Mouse (Mus musculus): ENCODE measurements at regions not wholly inside any gene's neighbourhood (a gene's known extent, or its start where the extent isn't known, plus 50 kb on each side); places are given as distances from the start of the nearest gene placed in this dataset.

GRCm38 (mm10) chr9:67620945-67621344, 61.4 kb upstream of the Tln2 start:
- 37% methylated on average over 3 of the region's 3 CpGs for WGBS
- H3K4me2 ChIP-seq (ENCODE audit: low read length) = no peak overlapping the region
- H3K9me3 ChIP-seq (replicated peaks; ENCODE audit: low read length) = no peaks in the 10 kb centered on the region
- H3K4me3 ChIP-seq (replicated peaks; ENCODE audit: low read depth, low read length) = no peak overlapping the region
- DNase-seq (ENCODE audit: low spot score) = no peak
- ATAC-seq (replicated peaks; ENCODE audit: low FRiP score, low read depth) = no peak
- no peak overlapping the region for H3K27ac ChIP-seq
- no peak overlapping the region for H3K9ac ChIP-seq (ENCODE audit: low read depth, low read length)
- no peaks in the 10 kb centered on the region for H3K36me3 ChIP-seq (ENCODE audit: insufficient read depth, low read length)
- H3K27me3 ChIP-seq (ENCODE audit: insufficient read depth, low read length) = no peaks in the 10 kb centered on the region
- H3K4me1 ChIP-seq (replicated peaks; ENCODE audit: insufficient read depth, low read length) = no peaks in the 10 kb centered on the region
- no peak for TF ChIP-seq CTCF (IDR thresholded peaks at IDR 0.05; ENCODE audit: low read depth)

GRCm38 (mm10) chr9:67627196-67627595, 67.7 kb upstream of the Tln2 start:
- DNase-seq (ENCODE audit: low spot score) = peak; percentile 61
- H3K4me1 ChIP-seq (replicated peaks; ENCODE audit: insufficient read depth, low read length) = peaks cover 7% of the 10 kb centered on the region
- H3K4me2 ChIP-seq (ENCODE audit: low read length) = no peak overlapping the region
- no peak overlapping the region for H3K9ac ChIP-seq (ENCODE audit: low read depth, low read length)
- no peaks in the 10 kb centered on the region for H3K9me3 ChIP-seq (replicated peaks; ENCODE audit: low read length)
- no peak for ATAC-seq (replicated peaks; ENCODE audit: low FRiP score, low read depth)
- 62% methylated on average over 2 of the region's 2 CpGs for WGBS
- no peak overlapping the region for H3K27ac ChIP-seq
- H3K36me3 ChIP-seq (ENCODE audit: insufficient read depth, low read length) = no peaks in the 10 kb centered on the region
- no peaks in the 10 kb centered on the region for H3K27me3 ChIP-seq (ENCODE audit: insufficient read depth, low read length)
- TF ChIP-seq CTCF (IDR thresholded peaks at IDR 0.05; ENCODE audit: low read depth) = no peak
- no peak overlapping the region for H3K4me3 ChIP-seq (replicated peaks; ENCODE audit: low read depth, low read length)

- Histone ChIP-seq H3K9ac (ENCODE audit: low read depth, low read length) (no peak overlapping the region), H3K4me2 (ENCODE audit: low read length) (no peak overlapping the region), H3K27me3 (ENCODE audit: insufficient read depth, low read length) (no peaks in the 10 kb centered on the region), H3K4me3 (replicated peaks; ENCODE audit: low read depth, low read length) (no peak overlapping the region), H3K27ac (no peak overlapping the region), H3K4me1 (replicated peaks; ENCODE audit: insufficient read depth, low read length) (peaks cover 12% of the 10 kb centered on the region), H3K36me3 (ENCODE audit: insufficient read depth, low read length) (no peaks in the 10 kb centered on the region), H3K9me3 (replicated peaks; ENCODE audit: low read length) (no peaks in the 10 kb centered on the region)
- ATAC-seq (replicated peaks; ENCODE audit: low FRiP score, low read depth) = no peak
- TF ChIP-seq CTCF (IDR thresholded peaks at IDR 0.05; ENCODE audit: low read depth) = no peak
- no peak for DNase-seq (ENCODE audit: low spot score)
- 48% methylated on average over 6 of the region's 6 CpGs for WGBS
Observed at GRCm38 (mm10) chr9:67629624-67630023, 70.1 kb upstream of the Tln2 start.

- WGBS = 64% methylated on average over 3 of the region's 3 CpGs
- Histone ChIP-seq H3K4me2 (ENCODE audit: low read length) (no peak overlapping the region), H3K36me3 (ENCODE audit: insufficient read depth, low read length) (no peaks in the 10 kb centered on the region), H3K27ac (no peak overlapping the region), H3K4me3 (replicated peaks; ENCODE audit: low read depth, low read length) (no peak overlapping the region), H3K9me3 (replicated peaks; ENCODE audit: low read length) (no peaks in the 10 kb centered on the region), H3K9ac (ENCODE audit: low read depth, low read length) (no peak overlapping the region), H3K4me1 (replicated peaks; ENCODE audit: insufficient read depth, low read length) (peaks cover 12% of the 10 kb centered on the region), H3K27me3 (ENCODE audit: insufficient read depth, low read length) (no peaks in the 10 kb centered on the region)
- no peak for TF ChIP-seq CTCF (IDR thresholded peaks at IDR 0.05; ENCODE audit: low read depth)
- DNase-seq (ENCODE audit: low spot score) (no peak), ATAC-seq (replicated peaks; ENCODE audit: low FRiP score, low read depth) (no peak)
Observed at GRCm38 (mm10) chr9:67630173-67630572, 70.7 kb upstream of the Tln2 start.

GRCm38 (mm10) chr9:67631741-67632243, 72.3 kb upstream of the Tln2 start:
- H3K27ac ChIP-seq = no peak overlapping the region
- H3K4me2 ChIP-seq (ENCODE audit: low read length) = peak overlapping the region; percentile 98
- ATAC-seq (replicated peaks; ENCODE audit: low FRiP score, low read depth) = no peak
- no peak for DNase-seq (ENCODE audit: low spot score)
- H3K9me3 ChIP-seq (replicated peaks; ENCODE audit: low read length) = no peaks in the 10 kb centered on the region
- H3K27me3 ChIP-seq (ENCODE audit: insufficient read depth, low read length) = no peaks in the 10 kb centered on the region
- peaks cover 12% of the 10 kb centered on the region for H3K4me1 ChIP-seq (replicated peaks; ENCODE audit: insufficient read depth, low read length)
- no peak for TF ChIP-seq CTCF (IDR thresholded peaks at IDR 0.05; ENCODE audit: low read depth)
- peak overlapping the region; percentile 90; the same call in 1 of the 2 replicates for H3K4me3 ChIP-seq (replicated peaks; ENCODE audit: low read depth, low read length)
- no peaks in the 10 kb centered on the region for H3K36me3 ChIP-seq (ENCODE audit: insufficient read depth, low read length)
- no peak overlapping the region for H3K9ac ChIP-seq (ENCODE audit: low read depth, low read length)
- 12% methylated on average over 6 of the region's 6 CpGs for WGBS

GRCm38 (mm10) chr9:67632521-67633025, 73.1 kb upstream of the Tln2 start:
- no peaks in the 10 kb centered on the region for H3K36me3 ChIP-seq (ENCODE audit: insufficient read depth, low read length)
- H3K27me3 ChIP-seq (ENCODE audit: insufficient read depth, low read length) = no peaks in the 10 kb centered on the region
- peaks cover 12% of the 10 kb centered on the region for H3K4me1 ChIP-seq (replicated peaks; ENCODE audit: insufficient read depth, low read length)
- no peak for TF ChIP-seq CTCF (IDR thresholded peaks at IDR 0.05; ENCODE audit: low read depth)
- WGBS = under 1% methylated on average over 38 of the region's 40 CpGs
- ATAC-seq (replicated peaks; ENCODE audit: low FRiP score, low read depth) = peak; percentile 29; the same call in 1 of the 2 replicates
- H3K9me3 ChIP-seq (replicated peaks; ENCODE audit: low read length) = no peaks in the 10 kb centered on the region
- H3K9ac ChIP-seq (ENCODE audit: low read depth, low read length) = peak overlapping the region; percentile 84
- peak overlapping the region; percentile 90 for H3K4me3 ChIP-seq (replicated peaks; ENCODE audit: low read depth, low read length)
- peak overlapping the region; percentile 98 for H3K4me2 ChIP-seq (ENCODE audit: low read length)
- 0 out of 2 replicates have a peak overlapping the region, but pooled peaks have one; percentile 2 for H3K27ac ChIP-seq
- DNase-seq (ENCODE audit: low spot score) = peak; percentile 46
